Mouse (Mus musculus) heart, postnatal 0 days (tissue): ENCODE results near the gene Epb41l4b. TPM values are rescaled to one million over a fixed set of nuclear protein-coding genes. Genes with fewer than 3 reads are reported as not detected.

Experiments
- ATAC-seq: fragments of 200-750 bp; cut with Nextera tagmentation; 2 replicates; pipeline ENCODE4 v1.8.0; 2017; ENCODE audit warnings: low read depth, moderate number of reproducible peaks, moderate library complexity; ENCODE audit not compliant: insufficient read depth
- DNase-seq: peaks from one replicate; pipeline ENCODE4 v3.0.0-alpha.2; 2016; ENCODE audit warnings: low spot score
- H3K27ac ChIP-seq: fragments of 300-500 bp; sonication (generic); 2 replicates; pipeline ENCODE4 v1.5.1; 2014; ENCODE audit warnings: low read depth, mild to moderate bottlenecking
- H3K27me3 ChIP-seq: fragments of 300-500 bp; sonication (generic); 2 replicates; pipeline ENCODE4 v1.6.1; 2014; ENCODE audit warnings: low read length, mixed read lengths; ENCODE audit not compliant: control insufficient read depth, insufficient read depth
- H3K36me3 ChIP-seq: fragments of 300-500 bp; sonication (generic); replicated peaks from 2 replicates; pipeline ENCODE4 v1.6.1; 2014; ENCODE audit warnings: low read length, mixed read lengths; ENCODE audit not compliant: control insufficient read depth, insufficient read depth
- H3K4me1 ChIP-seq: fragments of 300-500 bp; sonication (generic); 2 replicates; pipeline ENCODE4 v1.6.1; 2014; ENCODE audit warnings: antibody characterized with exemption; ENCODE audit not compliant: control insufficient read depth, insufficient read depth
- H3K4me2 ChIP-seq: fragments of 300-500 bp; sonication (generic); 2 replicates; pipeline ENCODE4 v1.6.1; 2014; ENCODE audit warnings: low read depth, mild to moderate bottlenecking, low read length, moderate library complexity
- H3K4me3 ChIP-seq: fragments of 300-500 bp; sonication (generic); 2 replicates; pipeline ENCODE4 v1.5.1; 2014; ENCODE audit warnings: low read depth, low read length
- H3K9ac ChIP-seq: fragments of 300-500 bp; sonication (generic); replicated peaks from 2 replicates; pipeline ENCODE4 v1.6.1; 2014; ENCODE audit warnings: low read depth, low read length, mixed read lengths
- H3K9me3 ChIP-seq: fragments of 300-500 bp; sonication (generic); replicated peaks from 2 replicates; pipeline ENCODE4 v1.6.1; 2016; ENCODE audit warnings: low read length; ENCODE audit not compliant: control insufficient read depth
- CTCF ChIP-seq: IDR thresholded peaks from 2 replicates; pipeline ENCODE4 v1.5.1; 2016; ENCODE audit warnings: antibody characterized with exemption, control low read depth, low read depth
- EP300 ChIP-seq: IDR thresholded peaks from 2 replicates; pipeline ENCODE4 v1.6.1; 2016; ENCODE audit warnings: antibody characterized with exemption, low read depth
- WGBS: fragments of 180-500 bp; shearing (Covaris S2); extraction: QIAGEN DNeasy Blood & Tissue Kit; methylation state at CpG from one replicate; pipeline ENCODE4 v1.1.7; 2014; 5-methylcytosine and 5-hydroxymethylcytosine counted together
- polyA plus RNA-seq: library from polyadenylated mRNA; unstranded; fragments of >200 nt; fragmentation: Nextera tagmentation; extraction: Ambion mirVana; gene quantifications from 2 replicates; pipeline ENCODE4 v1.2.1, GENCODE M21; 2015
- total RNA-seq: library from RNA; depleted of rRNA; stranded (reverse); fragments of >200 nt; gene quantifications from 2 replicates; pipeline ENCODE4 v1.2.3, GENCODE M21; 2014; ENCODE audit warnings: low replicate concordance

Gene Epb41l4b
- total and polyA plus RNA-seq, 2 experiments from 2014 or later = 0.19 to 0.37 TPM

- Histone ChIP-seq H3K9me3 (no peaks in the 10 kb centered on the region), H3K36me3 (no peaks in the 10 kb centered on the region), H3K4me2 (no peak overlapping the region), H3K4me1 (no peaks in the 10 kb centered on the region), H3K9ac (no peak overlapping the region), H3K27ac (no peak overlapping the region), H3K27me3 (no peaks in the 10 kb centered on the region), H3K4me3 (no peak overlapping the region)
- 71% methylated on average over 7 of the region's 7 CpGs for WGBS
- TF ChIP-seq EP300 (no peak), CTCF (no peak)
- DNase-seq = no peak
- ATAC-seq = no peak
Measured at GRCm38 (mm10) chr4:57073843-57074242, 69.4 kb downstream of the Epb41l4b start.

GRCm38 (mm10) chr4:57073174-57073573 lies 70.1 kb downstream of the Epb41l4b start:
- no peaks in the 10 kb centered on the region for H3K4me1 ChIP-seq
- H3K36me3 ChIP-seq = no peaks in the 10 kb centered on the region
- H3K27ac ChIP-seq = no peak overlapping the region
- TF ChIP-seq CTCF (no peak), EP300 (no peak)
- H3K27me3 ChIP-seq = no peaks in the 10 kb centered on the region
- no peaks in the 10 kb centered on the region for H3K9me3 ChIP-seq
- 89% methylated on average over 14 of the region's 14 CpGs for WGBS
- ATAC-seq = no peak
- no peak overlapping the region for H3K4me3 ChIP-seq
- no peak overlapping the region for H3K4me2 ChIP-seq
- no peak overlapping the region for H3K9ac ChIP-seq
- no peak for DNase-seq

- DNase-seq = no peak
- 81% methylated on average over 6 of the region's 6 CpGs for WGBS
- no peaks in the 10 kb centered on the region for H3K4me1 ChIP-seq
- TF ChIP-seq CTCF (no peak), EP300 (no peak)
- no peak overlapping the region for H3K9ac ChIP-seq
- no peaks in the 10 kb centered on the region for H3K36me3 ChIP-seq
- no peaks in the 10 kb centered on the region for H3K27me3 ChIP-seq
- ATAC-seq = no peak
- H3K27ac ChIP-seq = no peak overlapping the region
- no peaks in the 10 kb centered on the region for H3K9me3 ChIP-seq
- H3K4me3 ChIP-seq = no peak overlapping the region
- no peak overlapping the region for H3K4me2 ChIP-seq
Measured at GRCm38 (mm10) chr4:57070640-57071039, 72.6 kb downstream of the Epb41l4b start.

- no peak for DNase-seq
- Histone ChIP-seq H3K9me3 (no peaks in the 10 kb centered on the region), H3K36me3 (no peaks in the 10 kb centered on the region), H3K9ac (no peak overlapping the region), H3K4me1 (no peaks in the 10 kb centered on the region), H3K27ac (no peak overlapping the region), H3K4me3 (no peak overlapping the region), H3K27me3 (no peaks in the 10 kb centered on the region), H3K4me2 (no peak overlapping the region)
- WGBS = 64% methylated on average over 7 of the region's 7 CpGs
- TF ChIP-seq EP300 (no peak), CTCF (no peak)
- no peak for ATAC-seq
Measured at GRCm38 (mm10) chr4:57068397-57068796, 74.8 kb downstream of the Epb41l4b start.

DNA sequence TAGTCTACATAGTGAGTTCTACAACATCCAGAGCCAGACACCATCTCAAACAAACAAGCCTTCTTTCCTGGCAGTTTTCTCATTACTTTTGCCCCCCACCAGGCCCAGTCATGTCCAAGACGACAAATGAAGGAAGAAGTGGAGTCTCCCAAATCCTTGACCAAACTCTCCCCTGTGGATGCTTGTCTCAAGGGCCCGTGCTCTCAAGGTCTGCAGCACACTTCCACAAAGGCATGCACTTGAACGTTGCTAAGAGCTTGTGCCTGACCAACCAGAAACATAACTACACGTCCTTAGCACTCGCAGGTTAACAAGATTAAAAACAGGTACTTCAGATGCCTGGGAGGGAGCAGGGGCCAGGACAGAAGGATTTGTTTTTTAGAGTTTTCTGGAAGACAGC lies 75.4 kb downstream of the Epb41l4b start:
- Histone ChIP-seq H3K9me3 (no peaks in the 10 kb centered on the region), H3K4me1 (no peaks in the 10 kb centered on the region), H3K4me2 (no peak overlapping the region), H3K36me3 (no peaks in the 10 kb centered on the region), H3K27me3 (no peaks in the 10 kb centered on the region), H3K27ac (no peak overlapping the region), H3K9ac (no peak overlapping the region), H3K4me3 (no peak overlapping the region)
- 45% methylated on average over 5 of the region's 5 CpGs for WGBS
- no peak for ATAC-seq
- no peak for DNase-seq
- TF ChIP-seq EP300 (no peak), CTCF (no peak)

- 46% methylated on average over 2 of the region's 2 CpGs for WGBS
- DNase-seq (no peak), ATAC-seq (no peak)
- no peaks in the 10 kb centered on the region for H3K9me3 ChIP-seq
- TF ChIP-seq EP300 = no peak
- TF ChIP-seq CTCF = no peak
- H3K27me3 ChIP-seq = no peaks in the 10 kb centered on the region
- H3K4me3 ChIP-seq = no peak overlapping the region
- no peaks in the 10 kb centered on the region for H3K36me3 ChIP-seq
- no peak overlapping the region for H3K4me2 ChIP-seq
- H3K4me1 ChIP-seq = no peaks in the 10 kb centered on the region
- H3K27ac ChIP-seq = no peak overlapping the region
- no peak overlapping the region for H3K9ac ChIP-seq
Measured at GRCm38 (mm10) chr4:57066936-57067335, 76.3 kb downstream of the Epb41l4b start.
